In genomic region chr13:38816296-38816695, GRCm38 (mm10) we compare ENCODE assay signal across 31 mouse cellular contexts.
DNase-seq lines count a peak whose midpoint lies in the region; ATAC-seq and TF ChIP-seq lines count a peak whose summit lies in the region.
"Had no signal": no experiment of that assay in that cellular context is flagged by ENCODE, and none has a peak within 500 bp of the region (broad histone marks: within the 10 kb centered on the region; RNA-seq: fewer than 3 reads in every experiment).

No protein-coding gene starts in this region.

- H3K27me3 ChIP-seq in hindbrain, postnatal 0 days (ENCODE audit: insufficient read depth, low read length): no peaks in the 10 kb centered on the region
- H3K27me3 ChIP-seq in hindbrain, embryonic 16.5 days (replicated peaks; ENCODE audit: control insufficient read depth, insufficient read depth, low read length): no peaks in the 10 kb centered on the region
- H3K27me3 ChIP-seq in forebrain, embryonic 12.5 days: no peaks in the 10 kb centered on the region
- H3K27me3 ChIP-seq: embryonic facial prominence, embryonic 12.5 days; forebrain, embryonic 15.5 days; heart, embryonic 13.5 days; limb, embryonic 13.5 days; liver, embryonic 12.5 days; neural tube, embryonic 13.5 days; stomach, embryonic 15.5 days had no signal

- no peaks in the 10 kb centered on the region for H3K4me1 ChIP-seq in hindbrain, postnatal 0 days (ENCODE audit: insufficient read depth, low read length)
- no peaks in the 10 kb centered on the region for H3K4me1 ChIP-seq in hindbrain, embryonic 16.5 days (ENCODE audit: control insufficient read depth, insufficient read depth, low read depth, low read length)
- no peaks in the 10 kb centered on the region for H3K4me1 ChIP-seq in forebrain, embryonic 12.5 days
- H3K4me1 ChIP-seq: embryonic facial prominence, embryonic 12.5 days; forebrain, embryonic 15.5 days; heart, embryonic 13.5 days; limb, embryonic 13.5 days; liver, embryonic 12.5 days; stomach, embryonic 15.5 days had no signal

- ATAC-seq in hindbrain, postnatal 0 days: 0 out of 2 replicates have a peak, but pooled peaks have one; percentile 47
- no peak for ATAC-seq in hindbrain, embryonic 16.5 days
- no peak for ATAC-seq in forebrain, embryonic 12.5 days (ENCODE audit: low FRiP score)
- ATAC-seq: activated CD4-positive, CD25-positive, alpha-beta regulatory T cell, adult 4 months; forebrain, embryonic 15.5 days; liver, embryonic 12.5 days had no signal

- no peak overlapping the region for H3K4me2 ChIP-seq in hindbrain, postnatal 0 days (ENCODE audit: low read depth, low read length)
- H3K4me2 ChIP-seq in hindbrain, embryonic 16.5 days (ENCODE audit: low read length): no peak overlapping the region
- H3K4me2 ChIP-seq in forebrain, embryonic 12.5 days: no peak overlapping the region
- H3K4me2 ChIP-seq: embryonic facial prominence, embryonic 12.5 days; forebrain, embryonic 15.5 days; heart, embryonic 13.5 days; limb, embryonic 13.5 days; liver, embryonic 12.5 days; midbrain, embryonic 11.5 days; neural tube, embryonic 13.5 days; stomach, embryonic 15.5 days had no signal

- H3K9ac ChIP-seq in hindbrain, postnatal 0 days (replicated peaks; ENCODE audit: low read length): no peak overlapping the region
- H3K9ac ChIP-seq in hindbrain, embryonic 16.5 days (ENCODE audit: low read depth, low read length): no peak overlapping the region
- H3K9ac ChIP-seq in forebrain, embryonic 12.5 days: no peak overlapping the region
- H3K9ac ChIP-seq: embryonic facial prominence, embryonic 12.5 days; forebrain, embryonic 15.5 days; heart, embryonic 13.5 days; limb, embryonic 13.5 days; liver, embryonic 12.5 days; neural tube, embryonic 13.5 days; stomach, embryonic 15.5 days had no signal

- 54% methylated on average over 9 of the region's 9 CpGs for WGBS in hindbrain, postnatal 0 days
- 65% methylated on average over 7 of the region's 9 CpGs for WGBS in hindbrain, embryonic 16.5 days
- WGBS in forebrain, embryonic 12.5 days: 73% methylated on average over 9 of the region's 9 CpGs

- no peak overlapping the region for H3K27ac ChIP-seq in hindbrain, postnatal 0 days
- H3K27ac ChIP-seq in hindbrain, embryonic 16.5 days (ENCODE audit: low read depth, low read length): no peak overlapping the region
- H3K27ac ChIP-seq in forebrain, embryonic 12.5 days: no peak overlapping the region
- H3K27ac ChIP-seq: embryonic facial prominence, embryonic 12.5 days; forebrain, embryonic 15.5 days; heart, embryonic 13.5 days; layer of hippocampus, adult 2 months; limb, embryonic 13.5 days; liver, embryonic 12.5 days; stomach, embryonic 15.5 days had no signal

- DNase-seq in cerebellum, postnatal 10 days: peak; percentile 27 to 37
- DNase-seq in cerebellum, postnatal 36 days: no peak
- peak; percentile 28 for DNase-seq in hindbrain, postnatal 0 days (ENCODE audit: low spot score)
- DNase-seq in Muller cell, postnatal 12 days (ENCODE audit: inconsistent ontology term): peak; percentile 75
- peak; percentile 11 for DNase-seq in retina, postnatal 1 day
- DNase-seq: adrenal gland, postnatal 10 days; cerebellum, adult 8-10 months; gastrocnemius, postnatal 10 days; heart, adult 18-20 months; heart, postnatal 14 days; kidney, adult 9 months; kidney, postnatal 25 days; layer of hippocampus, postnatal 36 days; lung, adult 18-20 months; lung, postnatal 10 days; right cerebral cortex, adult 18-20 months; right cerebral cortex, postnatal 4 days; thymus, postnatal 25 days had no signal

- no peak overlapping the region for H3K4me3 ChIP-seq in hindbrain, postnatal 0 days (ENCODE audit: low read length)
- H3K4me3 ChIP-seq in hindbrain, embryonic 16.5 days (ENCODE audit: low read length): no peak overlapping the region
- no peak overlapping the region for H3K4me3 ChIP-seq in forebrain, embryonic 12.5 days (replicated peaks)
- H3K4me3 ChIP-seq: embryonic facial prominence, embryonic 12.5 days; erythroblast, embryonic 14.5 days; forebrain, embryonic 15.5 days; heart, embryonic 13.5 days; layer of hippocampus, adult 2 months; limb, embryonic 13.5 days; liver, embryonic 12.5 days; neural tube, embryonic 13.5 days; stomach, embryonic 15.5 days had no signal

- no peaks in the 10 kb centered on the region for H3K9me3 ChIP-seq in hindbrain, postnatal 0 days (ENCODE audit: low read length)
- H3K9me3 ChIP-seq in hindbrain, embryonic 16.5 days (ENCODE audit: control insufficient read depth, low read length): no peaks in the 10 kb centered on the region
- no peaks in the 10 kb centered on the region for H3K9me3 ChIP-seq in forebrain, embryonic 12.5 days
- H3K9me3 ChIP-seq: embryonic facial prominence, embryonic 12.5 days; forebrain, embryonic 15.5 days; limb, embryonic 13.5 days; liver, embryonic 12.5 days; neural tube, embryonic 13.5 days; stomach, embryonic 15.5 days had no signal

- no peak for TF ChIP-seq CTCF in hindbrain, postnatal 0 days (IDR thresholded peaks at IDR 0.05; ENCODE audit: low read depth)

- H3K36me3 ChIP-seq in hindbrain, postnatal 0 days (ENCODE audit: insufficient read depth, low read length): no peaks in the 10 kb centered on the region
- H3K36me3 ChIP-seq in hindbrain, embryonic 16.5 days (ENCODE audit: control insufficient read depth, insufficient read depth, low read length): no peaks in the 10 kb centered on the region
- H3K36me3 ChIP-seq in forebrain, embryonic 12.5 days (replicated peaks): no peaks in the 10 kb centered on the region
- H3K36me3 ChIP-seq: embryonic facial prominence, embryonic 12.5 days; forebrain, embryonic 15.5 days; heart, embryonic 13.5 days; limb, embryonic 13.5 days; liver, embryonic 12.5 days; neural tube, embryonic 13.5 days; stomach, embryonic 15.5 days had no signal

Comparison
In these comparisons a context has a peak if more than half of its experiments do, and no peak if none do; other contexts are left out.
1. DNase-seq: peak in cerebellum, postnatal 10 days (2 of 2), hindbrain, postnatal 0 days (single experiment), Muller cell, postnatal 12 days (single experiment) and retina, postnatal 1 day (single experiment); none in cerebellum, postnatal 36 days (0 of 2).